Mouse (Mus musculus) retina, postnatal 1 day (tissue): ENCODE measurements around the gene Hoxd8.

ENCODE experiments used
- DNase-seq: peaks from one replicate; pipeline ENCODE4 v3.0.0-alpha.2; 2012

Hoxd8 gene

GRCm38 (mm10) chr2:74686988-74687697 lies 17.3 kb upstream of the Hoxd8 start:
- DNase-seq = no peak

GRCm38 (mm10) chr2:74687698-74688555 lies 16.5 kb upstream of the Hoxd8 start:
- DNase-seq = no peak

- DNase-seq = no peak
Observed at GRCm38 (mm10) chr2:74688795-74689573, 15.4 kb upstream of the Hoxd8 start.

GRCm38 (mm10) chr2:74689574-74690337 lies 14.7 kb upstream of the Hoxd8 start:
- DNase-seq = no peak

- no peak for DNase-seq
Observed at GRCm38 (mm10) chr2:74690338-74690716, 14.1 kb upstream of the Hoxd8 start.

- DNase-seq = peak; percentile 79
Observed at GRCm38 (mm10) chr2:74691022-74691951, 13.1 kb upstream of the Hoxd8 start, which contains the start of gene Hoxd10. Gene Hoxd10, plus strand, starts transcription at chr2:74691924.

- DNase-seq = no peak
Observed at GRCm38 (mm10) chr2:74691995-74692807, 12.2 kb upstream of the Hoxd8 start.

- no peak for DNase-seq
Observed at GRCm38 (mm10) chr2:74692808-74693431, 11.5 kb upstream of the Hoxd8 start.

- DNase-seq = no peak
Observed at GRCm38 (mm10) chr2:74693432-74693827, 11.0 kb upstream of the Hoxd8 start.

GRCm38 (mm10) chr2:74694066-74694465 lies 10.3 kb upstream of the Hoxd8 start:
- DNase-seq = peak; percentile 62

GRCm38 (mm10) chr2:74695383-74695782 lies 9.0 kb upstream of the Hoxd8 start:
- DNase-seq = no peak

- DNase-seq = no peak
Observed at GRCm38 (mm10) chr2:74695813-74696430, 8.5 kb upstream of the Hoxd8 start.

GRCm38 (mm10) chr2:74696442-74697335 lies 7.7 kb upstream of the Hoxd8 start:
- no peak for DNase-seq

- DNase-seq = peak; percentile 68
Observed at GRCm38 (mm10) chr2:74697567-74698121, 6.8 kb upstream of the Hoxd8 start, which contains the start of gene Hoxd9. Gene Hoxd9, plus strand, starts transcription at chr2:74697727.

- DNase-seq = no peak
Observed at GRCm38 (mm10) chr2:74698201-74699052, 6.0 kb upstream of the Hoxd8 start.

GRCm38 (mm10) chr2:74699053-74699430 lies 5.4 kb upstream of the Hoxd8 start:
- no peak for DNase-seq
